Mouse (Mus musculus): Measurements from ENCODE around the gene Pga5. TPM values are rescaled to one million over a fixed set of nuclear protein-coding genes. Genes with fewer than 3 reads are reported as not detected.

Gene Pga5
- polyA plus RNA-seq (2012; rRNA removed): not detected in 2 replicates

DNA sequence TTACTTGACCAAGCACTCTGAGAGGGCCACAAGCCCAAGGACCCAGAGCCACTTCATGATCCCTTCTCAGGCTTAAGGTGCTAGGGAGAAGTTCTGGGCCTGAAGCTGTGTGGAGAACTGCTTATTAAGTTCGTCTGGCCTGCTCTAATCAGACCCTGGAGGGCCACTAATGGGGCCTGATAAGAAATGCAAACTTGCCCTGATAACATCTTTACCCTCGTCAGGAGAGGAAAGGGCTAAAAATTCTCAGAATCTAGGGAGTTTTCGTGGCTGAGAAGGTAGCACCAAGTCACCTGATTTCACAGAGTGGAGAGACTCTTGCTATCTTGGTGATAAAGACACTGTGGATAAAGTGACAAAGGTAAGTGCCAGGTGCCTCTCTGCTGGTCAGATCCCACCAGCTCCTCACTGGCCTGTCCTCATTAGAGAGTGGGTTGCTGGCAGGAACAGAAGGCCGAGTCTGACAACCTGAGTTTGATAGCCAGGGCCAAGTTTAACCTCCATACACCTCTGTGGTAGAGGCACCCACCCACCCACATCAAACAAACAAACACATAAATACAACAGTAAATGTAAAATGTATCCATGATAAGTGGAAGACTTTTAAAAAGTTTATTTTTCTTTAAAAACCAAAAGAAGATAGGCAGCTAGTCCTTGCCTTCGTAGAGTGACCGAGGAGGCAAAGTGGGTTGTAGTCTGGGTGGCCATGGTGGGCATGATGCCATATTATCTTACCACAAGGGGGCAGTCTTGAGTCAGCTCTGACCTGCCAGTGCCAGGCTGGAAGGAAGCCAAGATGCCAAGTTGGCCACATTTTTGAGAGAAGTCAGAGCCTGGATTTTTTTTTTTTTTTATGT, at the start of gene Pga5:
Gene Pga5, minus strand, starts transcription at position 157 of the 857 bp plus-strand sequence.
- peak within 1 kb of the TSS; percentile 52; the same call in 1 of the 2 replicates for H3K27ac ChIP-seq (ENCODE audit: insufficient read depth, low read length)
- peak; percentile 87 to 93 for DNase-seq
- H3K4me1 ChIP-seq (ENCODE audit: control insufficient read depth, insufficient read depth, low read length): peaks cover 5% of the 10 kb centered on the region; the same call in 1 of the 2 replicates
- no peaks in the 10 kb centered on the region for H3K27me3 ChIP-seq (ENCODE audit: control insufficient read depth, insufficient read depth, low read length)
- WGBS: 31% methylated on average over 6 of the region's 6 CpGs
- TF ChIP-seq POLR2A (IDR thresholded peaks at IDR 0.05; ENCODE audit: borderline replicate concordance, insufficient read depth, low read length) (no peak), CTCF (IDR thresholded peaks at IDR 0.05; ENCODE audit: borderline replicate concordance, insufficient read depth, low read depth, low read length) (peak; percentile 97)
- no peak within 1 kb of the TSS for H3K4me3 ChIP-seq (replicated peaks; ENCODE audit: insufficient read depth, low read depth, low read length)

DNA sequence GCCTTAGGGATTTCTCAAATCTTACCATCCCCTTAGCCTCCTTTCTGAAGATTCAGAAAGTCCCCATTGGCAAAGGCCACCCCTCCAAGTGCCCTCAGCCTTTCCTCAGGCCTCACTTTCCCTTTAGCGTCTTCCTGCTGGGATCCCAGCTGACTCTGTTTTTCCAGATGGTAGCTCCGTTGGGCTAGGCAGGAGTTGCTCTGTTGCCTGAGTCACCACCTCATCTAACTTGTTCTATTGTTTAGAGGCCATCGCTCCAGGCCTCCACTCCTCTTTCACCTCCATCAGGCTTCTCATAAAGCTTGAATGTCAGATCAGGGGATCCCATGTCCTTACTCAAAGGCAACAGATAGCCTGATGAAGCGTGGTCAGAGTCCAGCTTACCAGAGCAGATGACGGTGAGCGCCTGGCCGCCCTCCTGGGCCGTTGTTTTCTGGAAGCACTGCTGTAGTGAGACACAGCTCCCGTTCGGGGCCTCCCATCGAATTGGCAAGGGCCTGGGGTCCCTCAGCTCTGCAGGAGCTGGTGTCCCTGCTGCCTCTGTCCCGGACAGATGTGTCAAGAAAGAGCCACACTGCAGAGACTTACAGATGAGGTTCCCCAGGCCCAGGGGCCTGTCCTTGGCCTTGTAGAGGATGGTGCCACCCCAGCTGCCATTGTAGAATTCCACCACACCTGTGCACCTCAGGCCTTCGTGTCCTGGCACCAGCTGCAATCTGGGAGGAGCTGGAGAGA, 46.9 kb upstream of the Pga5 start:
- Histone ChIP-seq H3K4me3 (replicated peaks; ENCODE audit: insufficient read depth, low read depth, low read length) (no peak overlapping the region), H3K27ac (ENCODE audit: insufficient read depth, low read length) (peak overlapping the region; percentile 93), H3K27me3 (ENCODE audit: control insufficient read depth, insufficient read depth, low read length) (no peaks in the 10 kb centered on the region), H3K4me1 (ENCODE audit: control insufficient read depth, insufficient read depth, low read length) (peaks cover 62% of the 10 kb centered on the region)
- DNase-seq: peak; percentile 73 to 82
- WGBS: 31% methylated on average over 13 of the region's 13 CpGs
- TF ChIP-seq CTCF (IDR thresholded peaks at IDR 0.05; ENCODE audit: borderline replicate concordance, insufficient read depth, low read depth, low read length): no peak

DNA sequence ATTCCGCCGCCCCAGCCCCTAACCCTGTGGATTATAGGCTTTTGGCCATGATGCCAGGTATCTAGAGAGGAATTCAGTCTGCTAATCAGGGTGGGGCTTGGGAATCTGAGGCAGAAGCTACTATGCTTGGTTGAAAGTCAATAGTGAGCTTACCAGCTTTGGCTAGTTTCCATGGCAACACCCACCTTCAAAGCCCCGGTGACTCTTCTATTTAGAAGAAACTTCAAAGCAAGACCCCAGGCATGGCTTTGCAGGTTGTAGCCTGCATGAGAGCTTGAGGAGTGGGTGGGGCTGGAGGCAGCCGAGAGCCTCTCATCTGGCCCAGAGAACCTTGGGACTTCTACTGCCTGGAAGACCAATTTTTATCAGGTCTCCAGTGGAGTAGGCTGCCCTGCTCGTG, 45.8 kb upstream of the Pga5 start:
- no peak for DNase-seq
- WGBS: 68% methylated on average over 5 of the region's 5 CpGs
- H3K4me3 ChIP-seq (replicated peaks; ENCODE audit: insufficient read depth, low read depth, low read length): no peak overlapping the region
- H3K4me1 ChIP-seq (ENCODE audit: control insufficient read depth, insufficient read depth, low read length): peaks cover 73% of the 10 kb centered on the region
- TF ChIP-seq POLR2A (IDR thresholded peaks at IDR 0.05; ENCODE audit: borderline replicate concordance, insufficient read depth, low read length) (no peak), CTCF (IDR thresholded peaks at IDR 0.05; ENCODE audit: borderline replicate concordance, insufficient read depth, low read depth, low read length) (no peak)
- peak overlapping the region; percentile 93 for H3K27ac ChIP-seq (ENCODE audit: insufficient read depth, low read length)
- H3K27me3 ChIP-seq (ENCODE audit: control insufficient read depth, insufficient read depth, low read length): no peaks in the 10 kb centered on the region

DNA sequence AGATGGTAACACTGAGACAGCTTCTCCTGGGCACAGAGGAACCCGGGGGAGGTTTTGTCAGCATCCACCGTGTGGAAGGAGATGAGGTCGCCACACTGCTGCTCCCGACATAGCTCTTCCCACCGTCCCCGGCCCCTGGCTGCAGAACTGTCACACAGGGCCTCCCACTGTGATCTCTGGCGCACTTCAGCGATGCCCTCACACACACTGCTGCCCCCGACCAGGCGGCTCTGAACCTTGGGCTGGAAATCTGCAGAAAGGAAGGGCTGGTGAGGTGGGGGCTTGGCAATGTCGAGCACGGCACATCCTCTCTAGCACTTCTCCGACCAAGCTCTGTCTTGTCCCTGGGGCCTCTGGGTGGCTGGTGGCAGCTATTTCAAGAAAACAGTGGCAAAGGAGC, 45.2 kb upstream of the Pga5 start:
- TF ChIP-seq POLR2A (IDR thresholded peaks at IDR 0.05; ENCODE audit: borderline replicate concordance, insufficient read depth, low read length) (no peak), CTCF (IDR thresholded peaks at IDR 0.05; ENCODE audit: borderline replicate concordance, insufficient read depth, low read depth, low read length) (no peak)
- H3K4me3 ChIP-seq (replicated peaks; ENCODE audit: insufficient read depth, low read depth, low read length): no peak overlapping the region
- WGBS: 6% methylated on average over 13 of the region's 13 CpGs
- H3K27ac ChIP-seq (ENCODE audit: insufficient read depth, low read length): peak overlapping the region; percentile 93
- H3K27me3 ChIP-seq (ENCODE audit: control insufficient read depth, insufficient read depth, low read length): no peaks in the 10 kb centered on the region
- peaks cover 77% of the 10 kb centered on the region for H3K4me1 ChIP-seq (ENCODE audit: control insufficient read depth, insufficient read depth, low read length)
- peak in 1 of 2 experiments; percentile 54 for DNase-seq

DNA sequence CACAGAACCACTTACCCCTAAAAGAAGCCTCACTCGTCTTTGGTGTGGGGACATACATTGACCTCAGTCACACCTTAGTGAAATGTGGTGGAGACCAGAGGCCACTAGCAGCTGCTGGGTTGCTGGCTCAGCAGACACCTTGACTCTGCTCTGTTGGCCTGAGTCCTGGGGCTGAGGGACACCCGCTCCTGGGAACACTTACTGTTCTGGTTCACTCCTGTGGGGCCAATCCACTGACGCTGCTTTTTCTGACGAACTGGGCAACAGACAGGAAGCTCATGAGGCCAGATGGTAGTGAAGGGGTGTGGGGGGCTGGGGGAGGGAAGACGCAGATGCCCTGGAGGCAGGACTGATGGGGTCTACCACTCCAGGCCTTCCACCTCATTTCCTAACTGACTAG, 43.2 kb upstream of the Pga5 start:
- WGBS: 25% methylated on average over 5 of the region's 5 CpGs
- no peaks in the 10 kb centered on the region for H3K27me3 ChIP-seq (ENCODE audit: control insufficient read depth, insufficient read depth, low read length)
- DNase-seq: peak in 1 of 2 experiments; percentile 27
- H3K4me3 ChIP-seq (replicated peaks; ENCODE audit: insufficient read depth, low read depth, low read length): no peak overlapping the region
- no peak for TF ChIP-seq CTCF (IDR thresholded peaks at IDR 0.05; ENCODE audit: borderline replicate concordance, insufficient read depth, low read depth, low read length)
- TF ChIP-seq POLR2A (IDR thresholded peaks at IDR 0.05; ENCODE audit: borderline replicate concordance, insufficient read depth, low read length): no peak
- H3K4me1 ChIP-seq (ENCODE audit: control insufficient read depth, insufficient read depth, low read length): peaks cover 72% of the 10 kb centered on the region
- peak overlapping the region; percentile 92 for H3K27ac ChIP-seq (ENCODE audit: insufficient read depth, low read length)

DNA sequence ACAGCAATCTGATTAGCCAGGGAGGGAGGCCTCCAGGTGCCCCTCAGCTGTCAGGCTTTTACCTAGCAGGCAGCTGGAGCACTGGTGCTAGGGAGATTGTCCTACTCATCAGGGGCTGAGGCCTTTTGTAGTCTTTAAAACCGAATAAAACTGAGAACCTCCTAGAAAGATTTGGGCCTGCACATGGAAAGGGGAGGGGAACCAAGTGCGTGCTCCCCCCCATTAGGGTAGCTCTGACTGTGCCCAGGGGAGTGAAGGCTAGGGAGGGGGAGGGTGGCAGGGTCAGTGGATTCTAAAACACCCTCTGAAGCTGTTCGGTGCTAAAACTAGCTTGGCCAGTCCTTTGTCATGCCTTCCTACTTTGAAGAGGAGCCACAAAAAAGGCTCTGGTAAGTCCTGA, 42.7 kb upstream of the Pga5 start:
- Histone ChIP-seq H3K4me1 (ENCODE audit: control insufficient read depth, insufficient read depth, low read length) (peaks cover 69% of the 10 kb centered on the region), H3K27ac (ENCODE audit: insufficient read depth, low read length) (peak overlapping the region; percentile 92), H3K27me3 (ENCODE audit: control insufficient read depth, insufficient read depth, low read length) (no peaks in the 10 kb centered on the region), H3K4me3 (replicated peaks; ENCODE audit: insufficient read depth, low read depth, low read length) (no peak overlapping the region)
- DNase-seq: no peak
- no peak for TF ChIP-seq POLR2A (IDR thresholded peaks at IDR 0.05; ENCODE audit: borderline replicate concordance, insufficient read depth, low read length)
- TF ChIP-seq CTCF (IDR thresholded peaks at IDR 0.05; ENCODE audit: borderline replicate concordance, insufficient read depth, low read depth, low read length): no peak
- 30% methylated on average over 3 of the region's 3 CpGs for WGBS

DNA sequence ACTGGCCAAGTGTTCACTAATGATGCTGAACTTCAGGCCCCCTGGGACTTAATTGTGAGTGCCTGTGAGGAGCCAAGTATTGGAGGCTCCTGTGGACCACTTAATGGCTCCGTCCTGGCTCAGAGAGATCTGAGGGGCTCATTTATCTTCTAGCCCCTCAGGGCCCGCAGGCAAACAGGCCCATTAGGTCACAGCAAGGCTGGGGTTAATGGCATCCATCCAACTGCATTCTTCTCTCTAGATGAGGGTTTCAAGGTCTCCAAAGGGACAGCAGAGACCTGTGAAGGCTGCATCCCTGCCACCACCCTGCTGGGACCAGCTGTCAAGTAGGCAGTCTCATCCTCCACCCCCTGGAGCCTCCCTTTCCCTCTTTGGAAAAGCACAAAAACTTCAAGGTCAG, 41.9 kb upstream of the Pga5 start:
- 16% methylated on average over 2 of the region's 2 CpGs for WGBS
- peak overlapping the region; percentile 92 for H3K27ac ChIP-seq (ENCODE audit: insufficient read depth, low read length)

More for the DNA sequence above, 41.9 kb upstream of the Pga5 start:
- H3K4me3 ChIP-seq (replicated peaks; ENCODE audit: insufficient read depth, low read depth, low read length): no peak overlapping the region
- DNase-seq: peak; percentile 84 to 90
- H3K4me1 ChIP-seq (ENCODE audit: control insufficient read depth, insufficient read depth, low read length): peaks cover 67% of the 10 kb centered on the region
- no peak for TF ChIP-seq CTCF (IDR thresholded peaks at IDR 0.05; ENCODE audit: borderline replicate concordance, insufficient read depth, low read depth, low read length)
- no peak for TF ChIP-seq POLR2A (IDR thresholded peaks at IDR 0.05; ENCODE audit: borderline replicate concordance, insufficient read depth, low read length)
- H3K27me3 ChIP-seq (ENCODE audit: control insufficient read depth, insufficient read depth, low read length): no peaks in the 10 kb centered on the region
